Comparison of ENCODE assay signal across 8 mouse cellular contexts in genomic region chr11:117118721-117119321, GRCm38 (mm10). TPM values are rescaled to one million over a fixed set of nuclear protein-coding genes. Genes with fewer than 3 reads are reported as not detected.
DNase-seq lines count a peak whose midpoint lies in the region; ATAC-seq and TF ChIP-seq lines count a peak whose summit lies in the region.

No protein-coding gene starts in this region.

- no peak for ATAC-seq in kidney, postnatal 0 days (replicated peaks; ENCODE audit: low FRiP score, low read depth)
- no peak for ATAC-seq in forebrain, embryonic 15.5 days (replicated peaks)
- no peak for ATAC-seq in midbrain, embryonic 14.5 days (ENCODE audit: low FRiP score, low TSS enrichment)
- ATAC-seq in inflammation-experienced regulatory T-cells, adult 6 months = no peak

- peak overlapping the region; percentile 74 for H3K4me2 ChIP-seq in kidney, postnatal 0 days (ENCODE audit: low read length)
- H3K4me2 ChIP-seq in forebrain, embryonic 15.5 days (replicated peaks) = no peak overlapping the region
- H3K4me2 ChIP-seq in midbrain, embryonic 14.5 days (ENCODE audit: low read length) = peak overlapping the region; percentile 20; the same call in 1 of the 2 replicates

- H3K9me3 ChIP-seq in kidney, postnatal 0 days (replicated peaks; ENCODE audit: low read length) = no peaks in the 10 kb centered on the region
- no peaks in the 10 kb centered on the region for H3K9me3 ChIP-seq in forebrain, embryonic 15.5 days
- no peaks in the 10 kb centered on the region for H3K9me3 ChIP-seq in midbrain, embryonic 14.5 days (ENCODE audit: control insufficient read depth, low read length)

- no peaks in the 10 kb centered on the region for H3K27me3 ChIP-seq in kidney, postnatal 0 days (ENCODE audit: insufficient read depth, low read length)
- H3K27me3 ChIP-seq in forebrain, embryonic 15.5 days = no peaks in the 10 kb centered on the region
- H3K27me3 ChIP-seq in midbrain, embryonic 14.5 days (ENCODE audit: control insufficient read depth, insufficient read depth, low read length) = no peaks in the 10 kb centered on the region

- TF ChIP-seq POLR2A in brain, embryonic 14.5 days (IDR thresholded peaks at IDR 0.05; ENCODE audit: borderline replicate concordance, extremely low read depth, insufficient read depth, insufficient read length, poor library complexity, severe bottlenecking) = no peak

- H3K36me3 ChIP-seq in kidney, postnatal 0 days (ENCODE audit: insufficient read depth, low read length) = 0 out of 2 replicates have a peak, but pooled peaks cover 3% of the 10 kb centered on the region
- H3K36me3 ChIP-seq in forebrain, embryonic 15.5 days = 0 out of 2 replicates have a peak, but pooled peaks cover 5% of the 10 kb centered on the region
- H3K36me3 ChIP-seq in midbrain, embryonic 14.5 days (ENCODE audit: control insufficient read depth, insufficient read depth, low read length) = peaks cover 19% of the 10 kb centered on the region

- H3K4me3 ChIP-seq in kidney, postnatal 0 days (replicated peaks; ENCODE audit: low read depth, low read length) = 0 out of 2 replicates have a peak overlapping the region, but pooled peaks have one; percentile 8
- no peak overlapping the region for H3K4me3 ChIP-seq in forebrain, embryonic 15.5 days
- H3K4me3 ChIP-seq in midbrain, embryonic 14.5 days (replicated peaks; ENCODE audit: low read depth, low read length) = no peak overlapping the region

- H3K4me1 ChIP-seq in kidney, postnatal 0 days (replicated peaks; ENCODE audit: insufficient read depth, low read length) = peaks cover 47% of the 10 kb centered on the region
- H3K4me1 ChIP-seq in forebrain, embryonic 15.5 days = peaks cover 75% of the 10 kb centered on the region
- peaks cover 66% of the 10 kb centered on the region for H3K4me1 ChIP-seq in midbrain, embryonic 14.5 days (ENCODE audit: control insufficient read depth, insufficient read depth, low read length)

- no peak for DNase-seq in kidney, postnatal 0 days (ENCODE audit: low spot score)
- no peak for DNase-seq in kidney, adult 11 months
- DNase-seq in brain, embryonic 14.5 days (ENCODE audit: low read depth) = peak; percentile 64
- DNase-seq in midbrain, embryonic 14.5 days = peak; percentile 41
- DNase-seq in frontal cortex, postnatal 14 days (ENCODE audit: low spot score in 2 of 2) = no peak
- DNase-seq in urinary bladder, postnatal 14 days (ENCODE audit: low spot score) = no peak

- H3K9ac ChIP-seq in kidney, postnatal 0 days (ENCODE audit: low read depth, low read length) = peak overlapping the region; percentile 46; the same call in 1 of the 2 replicates
- H3K9ac ChIP-seq in forebrain, embryonic 15.5 days (replicated peaks) = peak overlapping the region; percentile 18; the same call in 1 of the 2 replicates
- peak overlapping the region; percentile 40; the same call in 1 of the 2 replicates for H3K9ac ChIP-seq in midbrain, embryonic 14.5 days (replicated peaks; ENCODE audit: low read length)

- H3K27ac ChIP-seq in kidney, postnatal 0 days = peak overlapping the region; percentile 84
- H3K27ac ChIP-seq in forebrain, embryonic 15.5 days (replicated peaks) = no peak overlapping the region; the same call in 1 of the 2 replicates
- H3K27ac ChIP-seq in midbrain, embryonic 14.5 days (replicated peaks; ENCODE audit: low read depth, low read length) = no peak overlapping the region

- WGBS in kidney, postnatal 0 days = 37% methylated on average over 11 of the region's 11 CpGs
- WGBS in forebrain, embryonic 15.5 days = 38% methylated on average over 11 of the region's 11 CpGs
- WGBS in midbrain, embryonic 14.5 days = 32% methylated on average over 11 of the region's 11 CpGs

- no peak for TF ChIP-seq CTCF in kidney, postnatal 0 days (IDR thresholded peaks at IDR 0.05; ENCODE audit: low read depth)
- no peak for TF ChIP-seq CTCF in brain, embryonic 14.5 days (IDR thresholded peaks at IDR 0.05; ENCODE audit: borderline replicate concordance, extremely low read depth, insufficient read depth, insufficient read length)

RNA-seq across cellular contexts. Expression of gene Sec14l1, which starts 3.9 kb away (rescaled TPM):
- 87.6 and 93.7 TPM in 2 replicates for polyA plus RNA-seq in kidney, postnatal 0 days (2015; fragmentation: Nextera tagmentation; extraction: Ambion mirVana)
- 77.4 and 90.5 TPM in 2 replicates for polyA plus RNA-seq in brain, embryonic 14.5 days (2012; rRNA removed)
- polyA plus RNA-seq in forebrain, embryonic 15.5 days (2015; fragmentation: Nextera tagmentation; extraction: Ambion mirVana) = 69.4 and 76.8 TPM in 2 replicates
- polyA plus RNA-seq in midbrain, embryonic 14.5 days (2014; fragmentation: Nextera tagmentation; extraction: Ambion mirVana) = 48.7 and 58.1 TPM in 2 replicates
- polyA plus RNA-seq in inflammation-experienced regulatory T-cells, adult 6 months (2017; shearing (Covaris generic)) = 10 to 100 TPM; 20.1 to 25.6 (median 21.9) TPM

Comparison
In these comparisons a context has a peak if more than half of its experiments do, and no peak if none do; other contexts are left out.
1. DNase-seq: peak in brain, embryonic 14.5 days (single experiment) and midbrain, embryonic 14.5 days (single experiment); none in kidney, postnatal 0 days (single experiment), kidney, adult 11 months (single experiment), frontal cortex, postnatal 14 days (0 of 2) and urinary bladder, postnatal 14 days (single experiment).
2. Peak in every context shown above with its lines, with median percentiles within 50 percentile points of each other: H3K9ac ChIP-seq.